Mouse (Mus musculus): ENCODE measurements around the gene Thap12. TPM values are rescaled to one million over a fixed set of nuclear protein-coding genes. Genes with fewer than 3 reads are reported as not detected.

Thap12 gene
- polyA plus RNA-seq, 1 experiment = 4.2 TPM

- no peak overlapping the region for H3K4me3 ChIP-seq (ENCODE audit: extremely low read depth, insufficient read depth, insufficient read length)
Observed at GRCm38 (mm10) chr7:98713661-98714060, 10.8 kb downstream of the Thap12 start.

GRCm38 (mm10) chr7:98717438-98717837 lies 14.5 kb downstream of the Thap12 start:
- Histone ChIP-seq H3K27me3 (ENCODE audit: control insufficient read depth, insufficient read depth, low read length) (no peaks in the 10 kb centered on the region), H3K4me3 (ENCODE audit: extremely low read depth, insufficient read depth, insufficient read length) (no peak overlapping the region), H3K27ac (ENCODE audit: insufficient read depth, low read length) (no peak overlapping the region), H3K4me1 (ENCODE audit: control insufficient read depth, insufficient read depth, insufficient read length) (no peaks in the 10 kb centered on the region), H3K36me3 (ENCODE audit: control insufficient read depth, insufficient read depth, low read length) (peaks cover 25% of the 10 kb centered on the region)
- no peak for DNase-seq (ENCODE audit: low read depth in 1 of 2, low spot score in 2 of 2)
- no peak for TF ChIP-seq CTCF (IDR thresholded peaks at IDR 0.05; ENCODE audit: extremely low read depth, insufficient read depth, insufficient read length, insufficient replicate concordance)
- TF ChIP-seq POLR2A (IDR thresholded peaks at IDR 0.05; ENCODE audit: low read depth, low read length) = no peak
- 64% methylated on average over 3 of the region's 3 CpGs for WGBS

More at GRCm38 (mm10) chr7:98713661-98714060, 10.8 kb downstream of the Thap12 start:
- no peak overlapping the region for H3K27ac ChIP-seq (ENCODE audit: insufficient read depth, low read length)
- H3K27me3 ChIP-seq (ENCODE audit: control insufficient read depth, insufficient read depth, low read length) = no peaks in the 10 kb centered on the region
- H3K4me1 ChIP-seq (ENCODE audit: control insufficient read depth, insufficient read depth, insufficient read length) = no peaks in the 10 kb centered on the region
- 97% methylated on average over 3 of the region's 3 CpGs for WGBS
- peaks cover 36% of the 10 kb centered on the region for H3K36me3 ChIP-seq (ENCODE audit: control insufficient read depth, insufficient read depth, low read length)
- no peak for TF ChIP-seq POLR2A (IDR thresholded peaks at IDR 0.05; ENCODE audit: low read depth, low read length)
- TF ChIP-seq CTCF (IDR thresholded peaks at IDR 0.05; ENCODE audit: extremely low read depth, insufficient read depth, insufficient read length, insufficient replicate concordance) = no peak
- DNase-seq (ENCODE audit: low read depth in 1 of 2, low spot score in 2 of 2) = no peak

GRCm38 (mm10) chr7:98719761-98720160 lies 16.9 kb downstream of the Thap12 start:
- 86% methylated on average over 3 of the region's 3 CpGs for WGBS
- Histone ChIP-seq H3K4me3 (ENCODE audit: extremely low read depth, insufficient read depth, insufficient read length) (no peak overlapping the region), H3K36me3 (ENCODE audit: control insufficient read depth, insufficient read depth, low read length) (peaks cover 17% of the 10 kb centered on the region), H3K27ac (ENCODE audit: insufficient read depth, low read length) (no peak overlapping the region), H3K4me1 (ENCODE audit: control insufficient read depth, insufficient read depth, insufficient read length) (no peaks in the 10 kb centered on the region), H3K27me3 (ENCODE audit: control insufficient read depth, insufficient read depth, low read length) (no peaks in the 10 kb centered on the region)
- TF ChIP-seq POLR2A (IDR thresholded peaks at IDR 0.05; ENCODE audit: low read depth, low read length) (no peak), CTCF (IDR thresholded peaks at IDR 0.05; ENCODE audit: extremely low read depth, insufficient read depth, insufficient read length, insufficient replicate concordance) (no peak)
- DNase-seq (ENCODE audit: low read depth in 1 of 2, low spot score in 2 of 2) = no peak

- Histone ChIP-seq H3K4me1 (ENCODE audit: control insufficient read depth, insufficient read depth, insufficient read length) (no peaks in the 10 kb centered on the region), H3K27me3 (ENCODE audit: control insufficient read depth, insufficient read depth, low read length) (no peaks in the 10 kb centered on the region), H3K27ac (ENCODE audit: insufficient read depth, low read length) (no peak overlapping the region), H3K36me3 (ENCODE audit: control insufficient read depth, insufficient read depth, low read length) (peaks cover 7% of the 10 kb centered on the region), H3K4me3 (ENCODE audit: extremely low read depth, insufficient read depth, insufficient read length) (no peak overlapping the region)
- no peak for DNase-seq (ENCODE audit: low read depth in 1 of 2, low spot score in 2 of 2)
- no peak for TF ChIP-seq POLR2A (IDR thresholded peaks at IDR 0.05; ENCODE audit: low read depth, low read length)
- no peak for TF ChIP-seq CTCF (IDR thresholded peaks at IDR 0.05; ENCODE audit: extremely low read depth, insufficient read depth, insufficient read length, insufficient replicate concordance)
- WGBS = 77% methylated on average over 3 of the region's 3 CpGs
Observed at GRCm38 (mm10) chr7:98720731-98721130, 17.8 kb downstream of the Thap12 start.

GRCm38 (mm10) chr7:98721172-98721571 lies 18.3 kb downstream of the Thap12 start:
- H3K4me1 ChIP-seq (ENCODE audit: control insufficient read depth, insufficient read depth, insufficient read length) = no peaks in the 10 kb centered on the region
- 73% methylated on average over 5 of the region's 5 CpGs for WGBS
- H3K36me3 ChIP-seq (ENCODE audit: control insufficient read depth, insufficient read depth, low read length) = peaks cover 4% of the 10 kb centered on the region
- no peaks in the 10 kb centered on the region for H3K27me3 ChIP-seq (ENCODE audit: control insufficient read depth, insufficient read depth, low read length)
- TF ChIP-seq POLR2A (IDR thresholded peaks at IDR 0.05; ENCODE audit: low read depth, low read length) = no peak
- no peak for TF ChIP-seq CTCF (IDR thresholded peaks at IDR 0.05; ENCODE audit: extremely low read depth, insufficient read depth, insufficient read length, insufficient replicate concordance)
- no peak for DNase-seq (ENCODE audit: low read depth in 1 of 2, low spot score in 2 of 2)
- H3K27ac ChIP-seq (ENCODE audit: insufficient read depth, low read length) = no peak overlapping the region
- H3K4me3 ChIP-seq (ENCODE audit: extremely low read depth, insufficient read depth, insufficient read length) = no peak overlapping the region

GRCm38 (mm10) chr7:98721623-98722022 lies 18.7 kb downstream of the Thap12 start:
- H3K27ac ChIP-seq (ENCODE audit: insufficient read depth, low read length) = no peak overlapping the region
- 88% methylated on average over 6 of the region's 6 CpGs for WGBS
- no peak overlapping the region for H3K4me3 ChIP-seq (ENCODE audit: extremely low read depth, insufficient read depth, insufficient read length)
- H3K36me3 ChIP-seq (ENCODE audit: control insufficient read depth, insufficient read depth, low read length) = peaks cover 2% of the 10 kb centered on the region; the same call in 1 of the 2 replicates
- H3K4me1 ChIP-seq (ENCODE audit: control insufficient read depth, insufficient read depth, insufficient read length) = no peaks in the 10 kb centered on the region
- no peaks in the 10 kb centered on the region for H3K27me3 ChIP-seq (ENCODE audit: control insufficient read depth, insufficient read depth, low read length)
- no peak for TF ChIP-seq POLR2A (IDR thresholded peaks at IDR 0.05; ENCODE audit: low read depth, low read length)
- no peak for TF ChIP-seq CTCF (IDR thresholded peaks at IDR 0.05; ENCODE audit: extremely low read depth, insufficient read depth, insufficient read length, insufficient replicate concordance)
- no peak for DNase-seq (ENCODE audit: low read depth in 1 of 2, low spot score in 2 of 2)

GRCm38 (mm10) chr7:98725686-98726195 lies 22.8 kb downstream of the Thap12 start:
- DNase-seq (ENCODE audit: low read depth in 1 of 2, low spot score in 2 of 2) = no peak
- no peaks in the 10 kb centered on the region for H3K36me3 ChIP-seq (ENCODE audit: control insufficient read depth, insufficient read depth, low read length)
- TF ChIP-seq POLR2A (IDR thresholded peaks at IDR 0.05; ENCODE audit: low read depth, low read length) (no peak), CTCF (IDR thresholded peaks at IDR 0.05; ENCODE audit: extremely low read depth, insufficient read depth, insufficient read length, insufficient replicate concordance) (no peak)
- H3K4me3 ChIP-seq (ENCODE audit: extremely low read depth, insufficient read depth, insufficient read length) = no peak overlapping the region
- H3K27me3 ChIP-seq (ENCODE audit: control insufficient read depth, insufficient read depth, low read length) = no peaks in the 10 kb centered on the region
- 63% methylated on average over 6 of the region's 6 CpGs for WGBS
- no peaks in the 10 kb centered on the region for H3K4me1 ChIP-seq (ENCODE audit: control insufficient read depth, insufficient read depth, insufficient read length)
- no peak overlapping the region for H3K27ac ChIP-seq (ENCODE audit: insufficient read depth, low read length)

Data from spleen, adult 2 months (tissue).